Mouse (Mus musculus) cerebellum, postnatal 36 days (tissue): ENCODE data around the gene Pnpla2.
"Not testable (repeated sequence)": the region's sequence is repeated elsewhere in the genome, so short reads cannot be mapped to it uniquely, and the experiment has no call there.

Source experiments
- DNase-seq, 2 experiments: peaks; one replicate each; pipeline ENCODE4 v3.0.0; 2021 to 2022; ENCODE audit warnings: mixed read lengths in 2 of 2

The Pnpla2 gene

GRCm38 (mm10) chr7:141454967-141455551 is at the start of gene Pnpla2:
Gene Pnpla2 (plus strand): TSS chr7:141455198.
- peak; percentile 87 to 93 for DNase-seq

DNA sequence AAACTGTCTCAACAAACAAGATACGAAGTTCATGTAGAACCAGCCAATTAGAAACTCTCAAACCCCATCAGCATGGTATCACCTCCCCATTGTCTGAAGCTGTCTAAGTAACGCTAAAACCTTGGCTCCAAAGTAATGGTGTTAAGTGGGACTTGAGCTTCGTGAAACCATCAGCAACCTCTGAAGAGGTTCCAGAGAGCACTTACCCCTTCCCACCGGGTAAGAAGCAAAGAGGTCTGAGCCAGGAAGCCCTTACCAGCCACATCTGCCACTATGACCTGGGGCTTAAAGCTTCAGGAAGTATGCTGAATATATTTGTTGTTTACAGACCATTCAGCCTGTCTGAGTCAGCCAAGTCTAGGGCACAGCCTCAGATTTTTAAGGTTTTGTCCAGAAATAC is 49.5 kb upstream of the Pnpla2 start:
- no peak for DNase-seq

DNA sequence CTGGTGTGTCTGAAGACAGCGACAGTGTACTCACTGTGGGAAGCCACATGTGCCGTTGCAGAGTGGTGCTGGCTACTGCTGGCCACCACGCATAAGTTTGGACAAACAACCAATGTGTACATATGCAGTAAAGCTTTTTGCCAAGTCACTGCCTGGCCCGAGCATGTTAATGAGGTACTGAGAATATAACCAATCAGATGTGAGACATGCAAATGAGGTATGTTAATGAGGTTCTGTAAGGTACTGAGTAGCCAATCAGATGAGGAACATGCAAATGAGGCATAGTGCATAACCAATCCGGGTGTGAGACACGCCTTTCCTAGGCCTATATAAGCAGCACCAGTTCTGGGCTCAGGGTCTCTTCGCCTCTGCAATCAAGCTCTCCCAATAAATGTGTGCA is 47.3 kb upstream of the Pnpla2 start:
- not testable (repeated sequence) for DNase-seq

DNA sequence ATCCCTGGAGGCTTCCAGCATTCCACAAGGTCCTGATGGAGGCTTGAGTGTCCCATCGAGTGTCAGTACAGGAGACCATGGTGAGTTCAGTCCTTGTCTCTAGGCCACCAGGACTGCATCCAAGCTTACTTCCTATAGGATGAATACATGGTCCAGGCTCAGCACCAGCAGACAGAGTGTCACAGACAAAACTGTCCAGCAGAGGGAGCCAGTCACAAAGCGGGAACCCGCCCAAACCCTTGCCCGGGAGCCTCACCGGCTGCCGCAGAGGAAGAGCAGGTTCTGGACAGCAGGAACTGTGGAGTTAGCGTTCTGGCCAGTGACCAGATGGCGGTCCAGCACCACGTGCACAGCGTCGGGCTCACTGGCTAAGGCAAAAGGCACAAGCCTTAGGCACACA is 46.2 kb upstream of the Pnpla2 start:
- DNase-seq: peak; percentile 95 to 98

DNA sequence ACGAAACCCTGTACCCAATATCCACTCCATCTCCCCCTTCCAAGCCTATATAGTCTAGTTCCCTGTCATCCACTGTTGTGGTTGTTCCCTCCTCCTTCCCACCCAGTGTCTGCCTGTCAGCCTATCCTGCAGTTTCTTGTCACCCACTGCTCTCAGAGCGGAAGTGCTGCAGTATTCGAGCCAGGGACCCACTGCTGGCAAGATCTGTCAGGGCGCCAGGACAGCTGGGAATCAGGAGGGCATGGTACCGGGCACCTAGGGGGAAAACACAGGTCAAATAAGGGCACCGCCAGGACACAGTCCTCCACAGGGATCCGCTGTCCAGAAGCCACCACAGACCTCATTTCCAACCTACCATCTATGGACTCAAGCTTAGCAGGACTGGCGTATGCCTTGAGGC is 44.4 kb upstream of the Pnpla2 start:
- no peak for DNase-seq

DNA sequence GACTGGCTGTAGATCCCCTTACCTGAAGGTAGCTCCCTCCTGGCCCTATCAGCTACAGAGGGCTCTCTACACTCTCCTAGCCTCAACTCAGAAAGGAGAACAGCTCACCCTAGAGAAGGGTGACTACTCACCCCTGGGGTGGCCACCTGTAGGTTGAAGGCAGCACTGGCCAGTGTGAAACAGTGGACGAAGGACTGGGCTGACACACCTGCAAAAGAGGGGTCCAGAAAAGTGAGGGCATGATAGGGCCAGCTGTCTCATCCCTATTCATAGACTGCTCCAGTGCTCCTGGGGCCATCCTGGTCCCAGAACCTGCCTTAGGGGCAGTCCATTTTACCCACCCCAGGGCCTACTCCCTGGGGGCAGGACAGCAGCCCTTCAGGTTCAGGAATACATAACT is 43.3 kb upstream of the Pnpla2 start:
- no peak for DNase-seq

DNA sequence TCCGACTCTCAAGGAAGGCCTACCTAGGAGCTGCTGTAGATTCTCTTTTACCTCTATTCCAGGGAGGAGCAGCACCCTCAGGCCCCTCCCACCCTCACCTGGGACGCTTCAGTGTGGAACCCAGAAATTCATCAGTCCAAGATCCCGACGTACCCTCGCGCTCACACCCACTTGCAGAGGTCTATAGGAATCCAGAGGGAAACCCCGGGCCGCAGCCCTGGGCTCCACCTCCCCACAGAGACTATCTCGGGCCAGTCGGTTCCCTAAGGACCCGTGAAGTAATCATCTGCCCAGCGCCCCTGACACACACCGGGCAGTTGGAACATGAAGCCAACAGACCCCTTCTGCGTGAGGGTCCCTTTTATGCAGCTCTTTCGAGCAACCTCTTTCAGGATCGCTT is 41.7 kb upstream of the Pnpla2 start:
- DNase-seq: peak in 1 of 2 experiments; percentile 27

GRCm38 (mm10) chr7:141413809-141414584 is 41.0 kb upstream of the Pnpla2 start, which contains the start of gene Gatd1:
Gene Gatd1 (minus strand): TSS chr7:141414136.
- DNase-seq: peak; percentile 100

- no peak for DNase-seq
These were observed 38.7 kb upstream of the Pnpla2 start for GRCm38 (mm10) chr7:141416144-141416841.

DNA sequence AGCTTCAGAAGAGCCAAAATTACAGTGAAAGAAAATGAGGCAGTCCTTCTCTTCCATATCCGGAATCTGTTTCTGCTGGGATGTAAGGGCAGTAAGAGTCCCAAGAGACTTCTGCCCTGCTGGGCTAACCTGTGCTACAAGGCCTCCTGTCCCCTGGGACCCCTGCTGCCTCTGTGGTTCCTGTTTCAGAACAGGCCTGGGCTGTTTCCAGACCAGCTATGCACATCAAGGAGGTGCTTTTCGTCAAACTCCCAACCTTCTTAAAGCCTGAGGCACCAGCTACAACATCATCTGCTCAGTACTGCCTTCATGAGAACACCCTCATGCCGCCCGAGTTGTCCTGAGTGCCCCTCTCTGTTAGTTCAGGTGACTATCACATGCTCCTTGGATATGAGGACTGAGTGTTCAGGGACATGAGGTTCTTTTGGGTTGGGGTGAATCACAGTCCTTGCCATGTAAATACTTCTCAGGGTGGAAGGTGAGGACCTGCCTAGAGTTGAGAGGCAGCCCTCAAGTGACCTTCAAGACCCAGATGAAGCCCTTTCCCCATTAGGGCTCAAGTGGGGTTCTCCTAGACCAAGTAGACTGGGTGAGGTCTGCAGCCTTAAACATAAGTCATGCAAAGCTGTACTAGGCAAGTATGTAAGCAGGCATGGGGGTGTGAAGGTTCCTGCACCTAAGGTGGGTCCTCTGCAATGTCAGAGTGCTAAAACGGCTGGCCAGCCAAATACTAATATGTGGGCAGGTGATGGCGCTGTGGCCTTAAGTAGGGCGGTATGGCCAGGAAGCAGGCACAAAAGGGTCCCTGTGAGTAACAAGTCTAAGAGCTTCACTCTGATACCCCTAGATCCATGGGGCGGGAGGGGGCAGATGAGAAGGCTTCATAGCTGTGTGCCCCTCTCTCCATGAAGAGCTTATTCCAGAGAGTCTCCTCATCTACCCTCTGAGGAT is 37.0 kb upstream of the Pnpla2 start:
- DNase-seq: no peak

DNA sequence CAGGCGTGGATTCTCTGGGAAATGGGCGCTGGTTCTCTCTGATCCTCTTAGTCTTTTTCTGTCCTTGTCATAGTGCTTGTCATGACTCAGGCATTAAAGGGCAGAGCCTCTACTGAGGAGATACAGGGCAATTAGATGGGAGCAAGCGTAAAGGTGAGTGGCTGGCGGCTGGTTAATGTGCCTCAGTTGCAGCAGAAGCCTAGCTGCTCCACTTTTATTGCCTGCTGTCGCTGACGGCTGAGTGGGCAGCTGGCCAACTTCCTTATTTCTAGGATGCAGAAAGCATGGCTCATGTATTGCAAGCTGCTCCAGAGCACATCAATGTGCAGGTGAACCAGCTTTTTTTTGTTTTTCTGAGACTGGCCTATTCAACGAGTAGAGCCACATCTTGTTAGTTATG is 36.0 kb upstream of the Pnpla2 start:
- DNase-seq: peak in 1 of 2 experiments; percentile 54

- DNase-seq: no peak
These were observed 34.8 kb upstream of the Pnpla2 start for GRCm38 (mm10) chr7:141420030-141420702.

DNA sequence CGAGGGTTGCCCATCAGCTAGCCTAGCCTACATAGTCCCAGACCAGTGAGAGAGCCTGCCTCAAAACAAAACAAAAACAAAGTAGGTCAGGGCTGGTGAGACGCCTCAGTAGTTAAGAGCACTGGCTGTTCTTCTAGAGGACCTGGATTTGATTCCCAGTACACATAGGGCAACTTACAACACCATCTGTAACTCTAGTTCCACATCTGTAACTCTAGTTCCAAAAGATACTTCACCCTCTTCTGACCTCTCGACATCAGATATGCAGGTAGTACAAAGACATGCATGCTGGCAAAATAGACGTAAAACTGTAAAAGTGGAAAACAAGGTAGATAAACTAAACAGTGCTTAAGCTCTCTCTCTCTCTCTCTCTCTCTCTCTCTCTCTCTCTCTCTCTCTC is 31.2 kb upstream of the Pnpla2 start:
- no peak for DNase-seq

DNA sequence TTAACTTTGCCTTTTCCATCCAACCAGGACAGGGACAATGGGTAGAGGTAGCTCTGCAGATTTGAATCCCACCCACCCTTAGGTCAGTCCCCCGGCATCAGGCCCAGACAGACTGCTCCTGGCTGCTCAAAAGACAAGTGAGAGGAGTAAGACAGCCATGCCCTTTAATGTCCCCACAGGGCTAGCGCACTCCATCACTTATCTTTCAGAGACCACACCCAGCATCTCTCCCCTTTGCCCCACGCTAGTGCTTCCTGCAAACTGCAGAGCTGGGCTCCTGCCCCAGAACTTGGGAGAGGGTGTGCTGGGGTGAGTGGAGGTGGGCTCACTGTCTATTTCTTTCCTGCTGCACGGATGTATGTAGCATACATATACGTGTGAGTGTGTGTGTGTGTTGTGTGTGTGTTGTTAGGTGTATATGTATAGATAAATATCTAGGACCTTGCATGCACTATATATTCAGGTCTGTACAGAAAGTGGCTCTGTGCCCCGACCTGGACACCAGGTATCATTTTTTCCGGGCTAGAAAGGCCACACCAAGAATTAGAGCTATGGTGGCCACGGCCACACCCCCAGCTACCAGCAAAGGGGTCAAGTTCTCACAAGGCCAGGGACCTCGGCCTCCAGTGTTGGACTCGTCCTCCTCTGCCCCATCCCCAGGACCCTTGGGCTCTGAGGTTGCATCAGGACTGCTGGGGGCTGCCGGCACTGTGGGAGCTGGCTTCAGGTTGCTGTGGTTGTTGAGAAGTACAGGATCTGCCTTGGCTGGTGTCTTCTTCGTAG is 27.9 kb upstream of the Pnpla2 start:
- DNase-seq: no peak

DNA sequence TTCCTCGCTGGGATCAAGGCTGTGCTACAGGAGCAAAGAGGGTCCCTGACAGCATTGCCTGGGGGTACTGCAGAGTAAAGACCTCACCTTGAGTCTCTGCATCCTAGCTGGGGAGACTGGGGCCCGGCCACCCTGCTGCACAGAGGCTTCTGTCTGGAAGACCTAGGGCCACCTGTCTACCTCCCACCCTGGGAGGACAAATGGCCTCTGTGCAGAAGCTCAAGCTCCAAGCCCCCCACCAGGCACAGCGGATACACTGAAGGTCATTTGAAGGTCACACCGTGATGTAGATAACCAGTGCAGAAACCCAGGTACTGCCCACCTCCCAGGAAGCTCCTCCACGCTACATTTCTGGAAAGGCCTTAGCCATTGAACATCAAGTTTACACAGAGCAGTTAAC is 26.3 kb upstream of the Pnpla2 start:
- DNase-seq: no peak

DNA sequence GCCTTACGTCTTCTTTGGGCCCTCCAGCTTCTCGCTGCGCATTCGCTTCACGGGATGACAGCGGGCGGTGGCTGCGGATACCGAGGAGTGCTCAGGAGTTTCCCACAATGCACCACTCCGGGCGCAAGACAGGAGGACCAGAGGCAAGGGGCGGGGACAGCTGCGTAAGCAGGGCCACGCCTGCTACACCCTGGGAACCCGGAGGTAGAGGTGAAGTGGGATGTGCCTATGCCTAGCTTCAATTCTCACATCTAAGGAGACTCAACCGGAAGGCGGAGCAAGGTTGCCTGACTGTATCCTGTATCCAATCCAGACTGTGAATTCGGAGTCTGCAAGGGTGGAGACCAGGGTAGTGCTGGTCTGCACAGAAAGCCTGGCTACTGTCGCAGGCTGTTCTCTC is 25.7 kb upstream of the Pnpla2 start, which contains the start of gene Cend1:
Gene Cend1 (minus strand): TSS at position 182 of the 400 bp plus-strand sequence.
- peak; percentile 92 for DNase-seq

DNA sequence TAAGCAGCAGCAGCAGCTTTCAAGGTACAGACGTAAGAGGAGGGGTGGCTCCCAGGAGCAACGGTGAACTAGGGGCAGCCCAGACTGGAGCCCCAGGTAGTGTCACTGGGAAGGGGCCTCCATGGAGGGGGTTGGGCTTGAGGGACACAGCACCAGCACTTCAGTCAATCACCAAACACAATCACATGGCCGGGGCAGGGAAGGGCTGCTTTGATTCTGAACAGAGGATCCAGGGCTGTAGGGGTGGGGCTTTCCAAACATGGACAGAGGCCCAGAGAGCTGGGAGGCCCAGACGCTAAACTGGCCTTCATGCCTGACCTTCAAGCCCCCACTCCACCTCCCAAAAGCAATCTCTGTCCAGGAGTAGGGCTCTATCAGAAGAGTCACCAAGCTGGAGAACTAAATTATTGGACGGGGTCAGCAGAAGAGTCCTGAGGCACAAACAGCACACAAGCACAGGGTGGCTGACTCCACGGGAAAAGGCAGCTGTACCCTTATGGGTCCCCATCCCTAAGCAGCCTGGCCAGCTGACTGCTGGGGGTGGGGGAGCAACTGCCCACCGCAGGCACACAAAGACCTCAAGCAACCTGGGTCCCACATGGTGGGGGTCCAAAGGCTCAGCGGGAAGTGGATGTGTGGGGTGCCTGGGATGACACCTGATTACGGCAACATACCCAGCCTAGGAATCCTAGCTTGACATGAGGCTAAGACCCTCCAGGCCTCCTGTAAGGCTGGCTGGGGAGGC is 25.0 kb upstream of the Pnpla2 start:
- DNase-seq: no peak

DNA sequence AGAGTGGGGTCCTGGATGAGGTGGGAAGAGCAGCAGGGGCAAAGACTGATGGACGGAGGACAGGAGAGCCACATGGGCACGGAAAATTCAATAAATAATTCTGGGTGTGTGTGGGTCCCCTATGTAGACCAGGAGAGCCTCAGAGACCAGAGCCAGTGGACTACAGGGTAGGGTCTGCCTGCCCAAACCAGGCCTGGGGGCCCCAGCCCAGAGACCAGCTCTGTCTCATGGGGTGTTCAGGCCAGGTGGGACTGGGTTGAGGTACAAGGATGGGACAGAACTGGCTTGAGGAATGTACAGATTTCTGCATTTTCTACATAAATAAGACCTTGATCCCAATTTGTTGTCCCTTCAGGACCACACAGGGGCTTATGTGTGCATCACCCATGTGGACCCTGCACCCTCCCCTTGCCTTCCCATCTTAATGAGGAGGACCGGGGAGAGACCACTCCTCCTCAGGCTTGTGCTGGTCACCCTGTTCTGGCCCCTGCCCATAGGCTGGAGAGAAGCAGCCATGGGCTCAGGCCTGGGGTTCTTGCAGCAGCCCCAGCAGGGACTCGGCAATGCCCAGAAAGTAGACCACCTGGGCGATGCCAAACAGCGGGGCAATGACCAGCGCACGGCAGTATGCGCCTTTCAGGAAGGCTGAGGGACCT is 24.3 kb upstream of the Pnpla2 start:
- DNase-seq: no peak

- DNase-seq: no peak
These were observed 23.4 kb upstream of the Pnpla2 start for GRCm38 (mm10) chr7:141431434-141432185.
